Mouse (Mus musculus): ENCODE measurements around the gene Klhl9. TPM values are rescaled to one million over a fixed set of nuclear protein-coding genes. Genes with fewer than 3 reads are reported as not detected.

Klhl9 gene
- total RNA-seq, 2 experiments from 2014 or later = 37.1 to 67.3 TPM

Other genes with a start within 250 kb of the Klhl9 start
Only the 30 nearest of the 32 such genes appear.
- not detected in 2 replicates for gene Ifna14, start 150.7 kb downstream of the Klhl9 start, total RNA-seq (2014; fragmentation: Nextera tagmentation)
- not detected in 2 replicates for gene Ifna14, start 150.7 kb downstream of the Klhl9 start, total RNA-seq (2017)
- gene Ifna9, start 130.1 kb downstream of the Klhl9 start, total RNA-seq (2014; fragmentation: Nextera tagmentation) = not detected in 2 replicates
- not detected in 2 replicates for gene Ifna9, start 130.1 kb downstream of the Klhl9 start, total RNA-seq (2017)
- gene Ifna12, start 119.1 kb downstream of the Klhl9 start, total RNA-seq (2014; fragmentation: Nextera tagmentation) = not detected in 2 replicates
- not detected in 2 replicates for gene Ifna12, start 119.1 kb downstream of the Klhl9 start, total RNA-seq (2017)
- gene C87499, start 88.1 kb downstream of the Klhl9 start, total RNA-seq (2014; fragmentation: Nextera tagmentation) = not detected in 2 replicates
- not detected in 2 replicates for gene C87499, start 88.1 kb downstream of the Klhl9 start, total RNA-seq (2017)
- not detected in 2 replicates for gene Ifna13, start 78.0 kb downstream of the Klhl9 start, total RNA-seq (2014; fragmentation: Nextera tagmentation)
- not detected in 2 replicates for gene Ifna13, start 78.0 kb downstream of the Klhl9 start, total RNA-seq (2017)
- gene Ifna16, start 45.5 kb downstream of the Klhl9 start, total RNA-seq (2014; fragmentation: Nextera tagmentation) = not detected in 2 replicates
- gene Ifna16, start 45.5 kb downstream of the Klhl9 start, total RNA-seq (2017) = not detected in 2 replicates
- gene Ifna2, start 38.6 kb downstream of the Klhl9 start, total RNA-seq (2014; fragmentation: Nextera tagmentation) = not detected in 2 replicates
- gene Ifna2, start 38.6 kb downstream of the Klhl9 start, total RNA-seq (2017) = not detected in 2 replicates
- not detected in 2 replicates for gene Ifnab, start 31.1 kb downstream of the Klhl9 start, total RNA-seq (2014; fragmentation: Nextera tagmentation)
- gene Ifnab, start 31.1 kb downstream of the Klhl9 start, total RNA-seq (2017) = not detected in 2 replicates
- not detected in 2 replicates for gene Gm26566, start 660 bp downstream of the Klhl9 start, total RNA-seq (2014; fragmentation: Nextera tagmentation)
- gene Gm26566, start 660 bp downstream of the Klhl9 start, total RNA-seq (2017) = 1.1 and 1.5 TPM in 2 replicates
- gene Gm13271, start 32.4 kb upstream of the Klhl9 start, total RNA-seq (2014; fragmentation: Nextera tagmentation) = not detected in 2 replicates
- not detected in 2 replicates for gene Gm13271, start 32.4 kb upstream of the Klhl9 start, total RNA-seq (2017)
- gene Gm13283, start 37.7 kb upstream of the Klhl9 start, total RNA-seq (2014; fragmentation: Nextera tagmentation) = not detected in 2 replicates
- gene Gm13283, start 37.7 kb upstream of the Klhl9 start, total RNA-seq (2017) = not detected in 2 replicates
- not detected in 2 replicates for gene Gm13290, start 51.4 kb upstream of the Klhl9 start, total RNA-seq (2014; fragmentation: Nextera tagmentation)
- gene Gm13290, start 51.4 kb upstream of the Klhl9 start, total RNA-seq (2017) = not detected in 2 replicates
- gene Gm13289, start 54.5 kb upstream of the Klhl9 start, total RNA-seq (2014; fragmentation: Nextera tagmentation) = not detected in 2 replicates
- not detected in 2 replicates for gene Gm13289, start 54.5 kb upstream of the Klhl9 start, total RNA-seq (2017)
- gene Gm13272, start 57.4 kb upstream of the Klhl9 start, total RNA-seq (2014; fragmentation: Nextera tagmentation) = not detected in 2 replicates
- not detected in 2 replicates for gene Gm13272, start 57.4 kb upstream of the Klhl9 start, total RNA-seq (2017)
- 0.57 TPM in 1 of 2 replicates, not detected in the other for gene Ifnz, start 59.7 kb upstream of the Klhl9 start, total RNA-seq (2014; fragmentation: Nextera tagmentation)
- gene Ifnz, start 59.7 kb upstream of the Klhl9 start, total RNA-seq (2017) = 0.11 TPM in 1 of 2 replicates, not detected in the other
- not detected in 2 replicates for gene Gm13276, start 63.2 kb upstream of the Klhl9 start, total RNA-seq (2014; fragmentation: Nextera tagmentation)
- gene Gm13276, start 63.2 kb upstream of the Klhl9 start, total RNA-seq (2017) = 1.6 TPM in 1 of 2 replicates, not detected in the other
- not detected in 2 replicates for gene Gm13277, start 66.2 kb upstream of the Klhl9 start, total RNA-seq (2014; fragmentation: Nextera tagmentation)
- gene Gm13277, start 66.2 kb upstream of the Klhl9 start, total RNA-seq (2017) = not detected in 2 replicates
- not detected in 2 replicates for gene Gm13278, start 69.1 kb upstream of the Klhl9 start, total RNA-seq (2014; fragmentation: Nextera tagmentation)
- gene Gm13278, start 69.1 kb upstream of the Klhl9 start, total RNA-seq (2017) = not detected in 2 replicates
- gene Gm13275, start 72.0 kb upstream of the Klhl9 start, total RNA-seq (2014; fragmentation: Nextera tagmentation) = not detected in 2 replicates
- not detected in 2 replicates for gene Gm13275, start 72.0 kb upstream of the Klhl9 start, total RNA-seq (2017)
- not detected in 2 replicates for gene Gm13279, start 74.9 kb upstream of the Klhl9 start, total RNA-seq (2014; fragmentation: Nextera tagmentation)
- not detected in 2 replicates for gene Gm13279, start 74.9 kb upstream of the Klhl9 start, total RNA-seq (2017)
- gene Gm13285, start 77.2 kb upstream of the Klhl9 start, total RNA-seq (2014; fragmentation: Nextera tagmentation) = not detected in 2 replicates
- not detected in 2 replicates for gene Gm13285, start 77.2 kb upstream of the Klhl9 start, total RNA-seq (2017)
- not detected in 2 replicates for gene Gm13287, start 80.8 kb upstream of the Klhl9 start, total RNA-seq (2014; fragmentation: Nextera tagmentation)
- not detected in 2 replicates for gene Gm13287, start 80.8 kb upstream of the Klhl9 start, total RNA-seq (2017)
- not detected in 2 replicates for gene Gm13288, start 83.1 kb upstream of the Klhl9 start, total RNA-seq (2014; fragmentation: Nextera tagmentation)
- gene Gm13288, start 83.1 kb upstream of the Klhl9 start, total RNA-seq (2017) = 1.2 TPM in 1 of 2 replicates, not detected in the other
- not detected in 2 replicates for gene Ifna7, start 93.8 kb upstream of the Klhl9 start, total RNA-seq (2014; fragmentation: Nextera tagmentation)
- gene Ifna7, start 93.8 kb upstream of the Klhl9 start, total RNA-seq (2017) = not detected in 2 replicates
- not detected in 2 replicates for gene Ifna11, start 97.5 kb upstream of the Klhl9 start, total RNA-seq (2014; fragmentation: Nextera tagmentation)
- not detected in 2 replicates for gene Ifna11, start 97.5 kb upstream of the Klhl9 start, total RNA-seq (2017)
- gene Ifna6, start 105.0 kb upstream of the Klhl9 start, total RNA-seq (2014; fragmentation: Nextera tagmentation) = not detected in 2 replicates
- not detected in 2 replicates for gene Ifna6, start 105.0 kb upstream of the Klhl9 start, total RNA-seq (2017)
- gene Ifna5, start 113.1 kb upstream of the Klhl9 start, total RNA-seq (2014; fragmentation: Nextera tagmentation) = not detected in 2 replicates
- gene Ifna5, start 113.1 kb upstream of the Klhl9 start, total RNA-seq (2017) = not detected in 2 replicates
- gene Ifna4, start 119.4 kb upstream of the Klhl9 start, total RNA-seq (2014; fragmentation: Nextera tagmentation) = not detected in 2 replicates
- not detected in 2 replicates for gene Ifna4, start 119.4 kb upstream of the Klhl9 start, total RNA-seq (2017)
- not detected in 2 replicates for gene Ifna1, start 127.6 kb upstream of the Klhl9 start, total RNA-seq (2014; fragmentation: Nextera tagmentation)
- gene Ifna1, start 127.6 kb upstream of the Klhl9 start, total RNA-seq (2017) = not detected in 2 replicates
- gene Ifne, start 157.7 kb upstream of the Klhl9 start, total RNA-seq (2014; fragmentation: Nextera tagmentation) = not detected in 2 replicates
- gene Ifne, start 157.7 kb upstream of the Klhl9 start, total RNA-seq (2017) = not detected in 2 replicates

Measured in megakaryocyte-erythroid progenitor cell, adult 5-6 weeks (primary cell).